Mouse (Mus musculus): Measurements from ENCODE around the gene Lcp2. TPM values are rescaled to one million over a fixed set of nuclear protein-coding genes. Genes with fewer than 3 reads are reported as not detected.

Lcp2 gene
- 16.6 and 53.6 TPM in 2 replicates for polyA plus RNA-seq (2011; ENCODE audit: insufficient read depth, insufficient read length, low replicate concordance, missing spikeins)

DNA sequence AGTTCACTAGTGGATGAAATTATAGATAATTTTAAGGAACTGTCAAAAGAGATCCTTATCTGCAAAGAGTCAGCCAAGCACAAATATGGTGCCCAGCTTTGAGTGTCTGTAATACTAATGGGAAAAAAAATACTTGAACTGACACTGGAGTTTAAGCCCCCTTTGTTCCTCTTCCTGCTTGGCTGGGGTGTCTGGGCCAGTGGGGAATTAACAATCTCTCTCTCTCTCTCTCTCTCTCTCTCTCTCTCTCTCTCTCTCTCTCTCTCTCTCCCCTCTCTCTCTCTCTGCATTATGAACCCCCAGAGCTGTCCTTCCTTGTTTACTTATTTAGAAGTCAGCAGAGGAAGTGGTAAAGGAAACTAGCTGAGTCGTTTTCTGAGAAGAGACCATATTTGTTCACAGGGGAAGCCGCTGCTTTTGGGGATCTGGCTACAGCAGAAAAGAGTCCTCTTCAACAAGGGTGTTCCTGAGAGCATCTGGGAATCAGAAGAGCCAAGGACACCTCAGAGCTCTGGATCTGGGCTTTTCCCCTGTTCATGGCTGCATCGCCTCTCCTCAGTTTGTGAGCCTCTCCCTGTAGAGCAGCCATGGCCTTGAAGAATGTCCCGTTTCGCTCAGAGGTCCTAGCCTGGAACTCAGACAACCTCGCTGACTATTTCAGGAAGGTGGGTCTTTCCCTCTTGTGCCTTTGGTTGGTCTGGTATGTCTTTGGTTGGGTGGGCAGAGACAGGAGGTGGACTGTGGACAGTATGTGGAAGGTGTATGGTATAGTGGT is at the start of gene Lcp2:
Gene Lcp2, plus strand, starts transcription at position 154 of the 775 bp plus-strand sequence.
- no peak for TF ChIP-seq CTCF (IDR thresholded peaks at IDR 0.05; ENCODE audit: control insufficient read depth, insufficient read depth, low read length)
- Histone ChIP-seq H3K4me1 (ENCODE audit: control insufficient read depth, insufficient read depth, low read length) (peaks cover 10% of the 10 kb centered on the region), H3K27ac (ENCODE audit: control insufficient read depth, insufficient read depth, low read depth, low read length, poor library complexity) (peak within 1 kb of the TSS; percentile 84), H3K4me3 (replicated peaks; ENCODE audit: control insufficient read depth, low read depth, low read length) (peak within 1 kb of the TSS; percentile 97)
- WGBS: 3% methylated on average over 6 of the region's 6 CpGs

- 80% methylated on average over 10 of the region's 10 CpGs for WGBS
- no peak for TF ChIP-seq POLR2A (IDR thresholded peaks at IDR 0.05; ENCODE audit: borderline replicate concordance, control insufficient read depth, low read depth, low read length)
- TF ChIP-seq CTCF (IDR thresholded peaks at IDR 0.05; ENCODE audit: control insufficient read depth, insufficient read depth, low read length): no peak
- no peak overlapping the region for H3K4me3 ChIP-seq (replicated peaks; ENCODE audit: control insufficient read depth, low read depth, low read length)
- no peak overlapping the region for H3K27ac ChIP-seq (ENCODE audit: control insufficient read depth, insufficient read depth, low read depth, low read length, poor library complexity)
- no peaks in the 10 kb centered on the region; the same call in 1 of the 2 replicates for H3K4me1 ChIP-seq (ENCODE audit: control insufficient read depth, insufficient read depth, low read length)
Observed at GRCm38 (mm10) chr11:33998244-33998643, 48.5 kb upstream of the Lcp2 start.

- no peak for TF ChIP-seq CTCF (IDR thresholded peaks at IDR 0.05; ENCODE audit: control insufficient read depth, insufficient read depth, low read length)
- Histone ChIP-seq H3K4me1 (ENCODE audit: control insufficient read depth, insufficient read depth, low read length) (no peaks in the 10 kb centered on the region; the same call in 1 of the 2 replicates), H3K27ac (ENCODE audit: control insufficient read depth, insufficient read depth, low read depth, low read length, poor library complexity) (no peak overlapping the region), H3K4me3 (replicated peaks; ENCODE audit: control insufficient read depth, low read depth, low read length) (no peak overlapping the region)
- WGBS: 33% methylated on average over 3 of the region's 3 CpGs
Observed at GRCm38 (mm10) chr11:34000416-34000815, 46.3 kb upstream of the Lcp2 start.

GRCm38 (mm10) chr11:34001938-34002592 is 44.7 kb upstream of the Lcp2 start:
- Histone ChIP-seq H3K4me3 (replicated peaks; ENCODE audit: control insufficient read depth, low read depth, low read length) (no peak overlapping the region), H3K4me1 (ENCODE audit: control insufficient read depth, insufficient read depth, low read length) (no peaks in the 10 kb centered on the region; the same call in 1 of the 2 replicates), H3K27ac (ENCODE audit: control insufficient read depth, insufficient read depth, low read depth, low read length, poor library complexity) (no peak overlapping the region)
- TF ChIP-seq CTCF (IDR thresholded peaks at IDR 0.05; ENCODE audit: control insufficient read depth, insufficient read depth, low read length) (peak; percentile 63; the same call in 1 of the 2 replicates), POLR2A (IDR thresholded peaks at IDR 0.05; ENCODE audit: borderline replicate concordance, control insufficient read depth, low read depth, low read length) (no peak)
- WGBS: 3% methylated on average over 5 of the region's 5 CpGs

DNA sequence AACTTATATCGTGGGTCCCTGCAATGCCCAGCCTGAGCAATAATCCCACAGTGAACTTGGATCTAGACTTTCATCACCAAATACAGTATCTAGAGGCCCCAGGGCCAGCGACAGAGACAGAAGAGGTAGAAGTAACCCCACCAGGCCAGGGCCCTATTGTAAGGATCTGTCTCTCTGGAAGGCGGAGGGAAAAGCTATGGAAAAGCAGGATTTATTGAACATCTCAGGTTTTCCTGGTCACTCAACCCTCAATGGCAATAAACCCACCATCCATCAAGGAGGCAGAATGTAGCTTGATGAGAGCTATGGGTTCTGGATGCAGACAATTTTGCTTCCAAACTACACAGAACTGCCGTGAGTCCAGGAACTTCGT is 44.1 kb upstream of the Lcp2 start:
- TF ChIP-seq POLR2A (IDR thresholded peaks at IDR 0.05; ENCODE audit: borderline replicate concordance, control insufficient read depth, low read depth, low read length): no peak
- TF ChIP-seq CTCF (IDR thresholded peaks at IDR 0.05; ENCODE audit: control insufficient read depth, insufficient read depth, low read length): no peak
- 68% methylated on average over 5 of the region's 5 CpGs for WGBS
- no peak overlapping the region for H3K4me3 ChIP-seq (replicated peaks; ENCODE audit: control insufficient read depth, low read depth, low read length)
- H3K27ac ChIP-seq (ENCODE audit: control insufficient read depth, insufficient read depth, low read depth, low read length, poor library complexity): no peak overlapping the region
- no peaks in the 10 kb centered on the region; the same call in 1 of the 2 replicates for H3K4me1 ChIP-seq (ENCODE audit: control insufficient read depth, insufficient read depth, low read length)

GRCm38 (mm10) chr11:34007616-34008015 is 39.1 kb upstream of the Lcp2 start:
- peaks cover 1% of the 10 kb centered on the region; the same call in 1 of the 2 replicates for H3K4me1 ChIP-seq (ENCODE audit: control insufficient read depth, insufficient read depth, low read length)
- H3K4me3 ChIP-seq (replicated peaks; ENCODE audit: control insufficient read depth, low read depth, low read length): no peak overlapping the region
- TF ChIP-seq CTCF (IDR thresholded peaks at IDR 0.05; ENCODE audit: control insufficient read depth, insufficient read depth, low read length): no peak
- TF ChIP-seq POLR2A (IDR thresholded peaks at IDR 0.05; ENCODE audit: borderline replicate concordance, control insufficient read depth, low read depth, low read length): no peak
- 71% methylated on average over 2 of the region's 2 CpGs for WGBS
- no peak overlapping the region for H3K27ac ChIP-seq (ENCODE audit: control insufficient read depth, insufficient read depth, low read depth, low read length, poor library complexity)

DNA sequence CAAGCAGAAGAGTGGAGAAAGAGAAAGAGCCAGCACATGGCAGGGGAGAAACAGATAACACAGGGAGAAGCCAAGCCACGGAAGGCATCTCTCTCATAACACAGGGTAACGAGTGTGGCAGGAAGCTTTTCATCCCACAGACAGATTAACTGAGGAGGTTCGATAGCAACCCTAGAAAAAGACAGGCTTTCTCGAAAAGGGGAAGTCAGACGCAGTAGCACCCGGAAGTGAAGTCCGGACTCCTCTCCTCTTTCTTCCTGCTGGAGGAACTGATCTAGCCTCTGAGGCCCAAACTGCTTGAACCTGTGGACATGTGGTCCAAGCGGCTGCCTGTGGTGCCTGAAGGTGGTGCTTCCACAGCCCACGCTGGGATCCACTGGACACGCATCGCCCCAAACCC is 38.5 kb upstream of the Lcp2 start:
- Histone ChIP-seq H3K4me3 (replicated peaks; ENCODE audit: control insufficient read depth, low read depth, low read length) (peak overlapping the region; percentile 56), H3K27ac (ENCODE audit: control insufficient read depth, insufficient read depth, low read depth, low read length, poor library complexity) (peak overlapping the region; percentile 91), H3K4me1 (ENCODE audit: control insufficient read depth, insufficient read depth, low read length) (peaks cover 1% of the 10 kb centered on the region; the same call in 1 of the 2 replicates)
- 0 out of 2 replicates have a peak, but pooled peaks have one; percentile 40 for TF ChIP-seq POLR2A (IDR thresholded peaks at IDR 0.05; ENCODE audit: borderline replicate concordance, control insufficient read depth, low read depth, low read length)
- TF ChIP-seq CTCF (IDR thresholded peaks at IDR 0.05; ENCODE audit: control insufficient read depth, insufficient read depth, low read length): no peak
- under 1% methylated on average over 11 of the region's 11 CpGs for WGBS

GRCm38 (mm10) chr11:34008702-34009101 is 38.0 kb upstream of the Lcp2 start:
- peak overlapping the region; percentile 56 for H3K4me3 ChIP-seq (replicated peaks; ENCODE audit: control insufficient read depth, low read depth, low read length)
- peak overlapping the region; percentile 91 for H3K27ac ChIP-seq (ENCODE audit: control insufficient read depth, insufficient read depth, low read depth, low read length, poor library complexity)
- peaks cover 1% of the 10 kb centered on the region; the same call in 1 of the 2 replicates for H3K4me1 ChIP-seq (ENCODE audit: control insufficient read depth, insufficient read depth, low read length)
- TF ChIP-seq CTCF (IDR thresholded peaks at IDR 0.05; ENCODE audit: control insufficient read depth, insufficient read depth, low read length): peak; percentile 79
- no peak for TF ChIP-seq POLR2A (IDR thresholded peaks at IDR 0.05; ENCODE audit: borderline replicate concordance, control insufficient read depth, low read depth, low read length)
- 5% methylated on average over 9 of the region's 9 CpGs for WGBS

All from bone marrow, adult 2 months (tissue).